Mouse (Mus musculus) heart, postnatal 0 days (tissue): ENCODE data around the gene Deup1. TPM values are rescaled to one million over a fixed set of nuclear protein-coding genes. Genes with fewer than 3 reads are reported as not detected.
A peak's percentile ranks its signal among the peaks of the same experiment; 100 is the strongest.

Experiments
- ATAC-seq: fragments of 200-750 bp; cut with Nextera tagmentation; 2 replicates; pipeline ENCODE4 v1.8.0; 2017; ENCODE audit warnings: low read depth, moderate number of reproducible peaks, moderate library complexity; ENCODE audit not compliant: insufficient read depth
- DNase-seq: peaks from one replicate; pipeline ENCODE4 v3.0.0-alpha.2; 2016; ENCODE audit warnings: low spot score
- H3K27ac ChIP-seq: fragments of 300-500 bp; sonication (generic); 2 replicates; pipeline ENCODE4 v1.5.1; 2014; ENCODE audit warnings: low read depth, mild to moderate bottlenecking
- H3K27me3 ChIP-seq: fragments of 300-500 bp; sonication (generic); 2 replicates; pipeline ENCODE4 v1.6.1; 2014; ENCODE audit warnings: low read length, mixed read lengths; ENCODE audit not compliant: control insufficient read depth, insufficient read depth
- H3K36me3 ChIP-seq: fragments of 300-500 bp; sonication (generic); replicated peaks from 2 replicates; pipeline ENCODE4 v1.6.1; 2014; ENCODE audit warnings: low read length, mixed read lengths; ENCODE audit not compliant: control insufficient read depth, insufficient read depth
- H3K4me1 ChIP-seq: fragments of 300-500 bp; sonication (generic); 2 replicates; pipeline ENCODE4 v1.6.1; 2014; ENCODE audit warnings: antibody characterized with exemption; ENCODE audit not compliant: control insufficient read depth, insufficient read depth
- H3K4me2 ChIP-seq: fragments of 300-500 bp; sonication (generic); 2 replicates; pipeline ENCODE4 v1.6.1; 2014; ENCODE audit warnings: low read depth, mild to moderate bottlenecking, low read length, moderate library complexity
- H3K4me3 ChIP-seq: fragments of 300-500 bp; sonication (generic); 2 replicates; pipeline ENCODE4 v1.5.1; 2014; ENCODE audit warnings: low read depth, low read length
- H3K9ac ChIP-seq: fragments of 300-500 bp; sonication (generic); replicated peaks from 2 replicates; pipeline ENCODE4 v1.6.1; 2014; ENCODE audit warnings: low read depth, low read length, mixed read lengths
- H3K9me3 ChIP-seq: fragments of 300-500 bp; sonication (generic); replicated peaks from 2 replicates; pipeline ENCODE4 v1.6.1; 2016; ENCODE audit warnings: low read length; ENCODE audit not compliant: control insufficient read depth
- CTCF ChIP-seq: IDR thresholded peaks from 2 replicates; pipeline ENCODE4 v1.5.1; 2016; ENCODE audit warnings: antibody characterized with exemption, control low read depth, low read depth
- EP300 ChIP-seq: IDR thresholded peaks from 2 replicates; pipeline ENCODE4 v1.6.1; 2016; ENCODE audit warnings: antibody characterized with exemption, low read depth
- WGBS: fragments of 180-500 bp; shearing (Covaris S2); extraction: QIAGEN DNeasy Blood & Tissue Kit; methylation state at CpG from one replicate; pipeline ENCODE4 v1.1.7; 2014; 5-methylcytosine and 5-hydroxymethylcytosine counted together
- polyA plus RNA-seq: library from polyadenylated mRNA; unstranded; fragments of >200 nt; fragmentation: Nextera tagmentation; extraction: Ambion mirVana; gene quantifications from 2 replicates; pipeline ENCODE4 v1.2.1, GENCODE M21; 2015
- total RNA-seq: library from RNA; depleted of rRNA; stranded (reverse); fragments of >200 nt; gene quantifications from 2 replicates; pipeline ENCODE4 v1.2.3, GENCODE M21; 2014; ENCODE audit warnings: low replicate concordance

The Deup1 gene
- total and polyA plus RNA-seq, 2 experiments from 2014 or later, result 0.15 TPM; not detected in 1

DNA sequence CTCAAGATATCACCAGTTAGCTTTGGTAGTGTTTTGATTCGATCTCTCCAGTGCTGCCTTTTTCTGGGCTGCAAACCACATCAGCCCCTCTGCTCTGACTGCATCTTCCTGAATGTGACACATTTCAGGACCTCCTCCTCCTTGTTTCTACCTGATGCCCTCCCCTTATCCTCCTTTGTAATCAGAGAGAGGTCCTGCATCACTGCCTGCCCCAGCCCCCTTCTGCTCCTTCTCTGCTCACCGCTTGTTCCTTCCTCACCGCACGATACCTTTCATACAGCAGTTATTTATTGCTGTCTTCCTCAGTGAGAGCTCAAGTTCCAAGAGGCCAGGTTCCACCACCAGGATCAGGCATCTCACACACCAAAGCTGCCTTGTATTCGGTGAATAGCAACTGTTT, 96.5 kb downstream of the Deup1 start:
- no peak for TF ChIP-seq CTCF
- no peak for TF ChIP-seq EP300
- peaks cover 41% of the 10 kb centered on the region for H3K4me1 ChIP-seq

DNA sequence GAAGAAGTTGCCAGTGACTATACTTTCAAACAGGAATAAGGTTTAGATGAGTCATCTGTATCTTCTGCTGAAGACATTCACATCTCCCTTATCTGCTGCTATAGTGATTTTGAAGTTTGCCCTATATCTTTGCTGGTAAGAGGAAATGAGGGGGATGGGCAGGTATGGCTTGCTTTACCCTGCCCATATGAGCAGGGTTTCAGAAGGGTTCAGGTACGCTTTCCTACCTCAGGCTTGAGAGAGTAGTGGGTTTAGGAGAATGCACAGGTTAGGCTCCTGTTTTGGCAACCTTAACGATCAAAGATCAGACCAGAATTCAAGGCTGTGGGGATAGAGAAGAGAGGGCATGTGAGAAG, 97.8 kb downstream of the Deup1 start:
- ATAC-seq (no peak), DNase-seq (no peak)
- no peak overlapping the region for H3K9ac ChIP-seq
- H3K36me3 ChIP-seq, result no peaks in the 10 kb centered on the region
- no peak overlapping the region for H3K4me2 ChIP-seq
- peaks cover 39% of the 10 kb centered on the region for H3K4me1 ChIP-seq
- H3K9me3 ChIP-seq, result no peaks in the 10 kb centered on the region
- TF ChIP-seq CTCF (no peak), EP300 (no peak)
- H3K27ac ChIP-seq, result no peak overlapping the region
- H3K27me3 ChIP-seq, result 0 out of 2 replicates have a peak, but pooled peaks cover 5% of the 10 kb centered on the region
- WGBS, result 78% methylated on average over 2 of the region's 2 CpGs
- H3K4me3 ChIP-seq, result no peak overlapping the region

More for the DNA sequence above, 96.5 kb downstream of the Deup1 start:
- H3K9ac ChIP-seq, result no peak overlapping the region
- no peak overlapping the region for H3K4me3 ChIP-seq
- DNase-seq, result no peak
- H3K9me3 ChIP-seq, result no peaks in the 10 kb centered on the region
- H3K4me2 ChIP-seq, result no peak overlapping the region
- 0 out of 2 replicates have a peak, but pooled peaks cover 1% of the 10 kb centered on the region for H3K27me3 ChIP-seq
- no peaks in the 10 kb centered on the region for H3K36me3 ChIP-seq
- H3K27ac ChIP-seq, result no peak overlapping the region
- WGBS, result 89% methylated on average over 5 of the region's 5 CpGs
- no peak for ATAC-seq

DNA sequence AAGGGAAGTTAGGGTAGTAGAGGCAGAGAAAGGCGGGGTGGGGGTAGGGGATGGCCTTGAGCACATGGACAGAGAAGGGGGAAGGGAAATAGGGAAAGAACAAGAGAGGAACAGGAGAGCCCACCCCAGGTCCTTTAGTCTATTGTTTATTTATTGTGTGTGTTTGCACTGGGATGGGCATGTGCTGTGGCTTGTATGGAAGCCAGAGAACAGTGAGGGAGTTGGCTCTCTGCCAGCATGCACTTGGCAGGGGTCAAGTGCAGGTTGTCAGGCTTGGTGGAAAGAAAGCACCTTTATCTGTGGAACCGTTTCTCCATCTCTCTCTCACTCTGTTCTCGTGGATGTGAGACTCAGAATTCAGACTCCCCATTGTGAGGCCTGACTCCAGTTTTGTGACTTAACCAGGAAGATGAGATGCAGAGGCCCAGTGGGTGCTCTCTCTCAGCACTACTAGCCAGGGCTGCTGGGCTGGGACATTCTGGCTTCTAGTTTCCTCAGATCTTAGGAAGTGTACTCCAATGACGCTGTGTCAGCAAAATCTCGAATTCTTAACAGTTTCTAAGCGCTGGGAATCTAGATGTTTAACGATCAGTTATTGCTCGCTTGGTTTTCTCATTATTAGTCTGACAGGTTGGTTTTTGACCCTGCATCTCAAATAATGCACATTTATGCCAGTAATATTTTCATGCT, 98.3 kb downstream of the Deup1 start:
- 40% methylated on average over 8 of the region's 8 CpGs for WGBS
- Histone ChIP-seq H3K4me3 (no peak overlapping the region), H3K4me1 (peaks cover 35% of the 10 kb centered on the region), H3K27me3 (0 out of 2 replicates have a peak, but pooled peaks cover 5% of the 10 kb centered on the region), H3K4me2 (no peak overlapping the region), H3K9ac (no peak overlapping the region), H3K36me3 (no peaks in the 10 kb centered on the region), H3K27ac (no peak overlapping the region), H3K9me3 (no peaks in the 10 kb centered on the region)
- ATAC-seq (no peak), DNase-seq (no peak)
- TF ChIP-seq EP300 (no peak), CTCF (no peak)

DNA sequence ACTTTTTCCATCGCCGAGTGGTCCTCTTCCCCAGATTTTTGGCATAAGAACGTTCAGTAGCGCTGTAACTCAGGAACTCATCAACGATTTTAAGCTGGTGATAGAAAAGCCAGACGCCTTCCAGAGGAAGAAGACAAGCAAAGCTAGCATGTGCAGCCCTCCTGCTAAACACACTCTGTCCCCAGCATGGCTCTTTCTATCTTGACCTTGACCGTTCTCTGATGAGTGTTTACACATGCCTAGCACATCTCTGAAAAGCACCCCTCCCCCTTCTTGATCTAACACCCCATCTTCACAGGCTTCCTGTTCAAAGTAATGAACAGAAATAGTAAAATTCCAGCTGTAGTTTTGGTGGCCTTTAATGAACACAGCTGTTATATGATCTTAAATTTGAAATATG, 99.4 kb downstream of the Deup1 start:
- no peak overlapping the region for H3K9ac ChIP-seq
- TF ChIP-seq EP300, result no peak
- no peak for TF ChIP-seq CTCF
- 0 out of 2 replicates have a peak, but pooled peaks cover 5% of the 10 kb centered on the region for H3K27me3 ChIP-seq
- H3K9me3 ChIP-seq, result no peaks in the 10 kb centered on the region
- H3K27ac ChIP-seq, result no peak overlapping the region
- WGBS, result 34% methylated on average over 7 of the region's 7 CpGs
- ATAC-seq (no peak), DNase-seq (no peak)
- H3K4me2 ChIP-seq, result no peak overlapping the region
- H3K4me3 ChIP-seq, result no peak overlapping the region
- peaks cover 28% of the 10 kb centered on the region for H3K4me1 ChIP-seq
- H3K36me3 ChIP-seq, result no peaks in the 10 kb centered on the region

DNA sequence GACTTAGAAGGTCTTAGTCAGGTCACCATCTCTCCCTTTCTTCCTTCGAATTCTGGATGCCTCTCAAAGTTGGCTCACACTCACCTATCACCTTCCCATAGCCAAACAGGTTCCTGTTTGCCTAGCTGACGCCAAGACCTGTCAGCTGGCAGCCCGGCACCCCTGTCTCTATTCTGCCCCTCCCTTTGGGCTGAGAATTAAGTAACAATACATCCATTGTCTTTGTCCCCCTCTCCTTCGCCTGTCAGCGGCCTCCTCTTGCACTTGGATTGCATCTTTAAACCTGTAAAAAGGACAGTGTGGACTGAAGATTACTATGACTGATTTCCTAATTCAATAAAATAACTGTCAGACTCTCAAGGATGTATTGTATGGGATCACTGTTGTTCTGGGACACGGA, 99.9 kb downstream of the Deup1 start:
- no peak overlapping the region for H3K4me3 ChIP-seq
- 0 out of 2 replicates have a peak, but pooled peaks cover 5% of the 10 kb centered on the region for H3K27me3 ChIP-seq
- H3K4me1 ChIP-seq, result peaks cover 32% of the 10 kb centered on the region
- H3K36me3 ChIP-seq, result no peaks in the 10 kb centered on the region
- no peak for TF ChIP-seq CTCF
- no peak for TF ChIP-seq EP300
- H3K9me3 ChIP-seq, result no peaks in the 10 kb centered on the region
- no peak overlapping the region for H3K4me2 ChIP-seq
- no peak for DNase-seq
- no peak for ATAC-seq
- H3K27ac ChIP-seq, result no peak overlapping the region
- no peak overlapping the region for H3K9ac ChIP-seq
- 64% methylated on average over 6 of the region's 6 CpGs for WGBS

GRCm38 (mm10) chr9:15526539-15526938, 101.2 kb downstream of the Deup1 start:
- Histone ChIP-seq H3K4me1 (peaks cover 36% of the 10 kb centered on the region), H3K27ac (peak overlapping the region; percentile 62), H3K9ac (no peak overlapping the region), H3K9me3 (no peaks in the 10 kb centered on the region), H3K36me3 (no peaks in the 10 kb centered on the region), H3K27me3 (0 out of 2 replicates have a peak, but pooled peaks cover 5% of the 10 kb centered on the region), H3K4me3 (no peak overlapping the region), H3K4me2 (no peak overlapping the region)
- ATAC-seq, result no peak
- no peak for TF ChIP-seq EP300
- no peak for TF ChIP-seq CTCF
- WGBS, result 53% methylated on average over 7 of the region's 7 CpGs
- DNase-seq, result no peak
